Mouse (Mus musculus): ENCODE measurements around the gene Olfr974. TPM values are rescaled to one million over a fixed set of nuclear protein-coding genes. Genes with fewer than 3 reads are reported as not detected.
"Not testable (repeated sequence)": the region's sequence is repeated elsewhere in the genome, so short reads cannot be mapped to it uniquely, and the experiment has no call there.

Olfr974 gene
- not detected for total RNA-seq (2021)
- long read RNA-seq, experiment 1: 0 reads
- long read RNA-seq, experiment 2: 0 reads

DNA sequence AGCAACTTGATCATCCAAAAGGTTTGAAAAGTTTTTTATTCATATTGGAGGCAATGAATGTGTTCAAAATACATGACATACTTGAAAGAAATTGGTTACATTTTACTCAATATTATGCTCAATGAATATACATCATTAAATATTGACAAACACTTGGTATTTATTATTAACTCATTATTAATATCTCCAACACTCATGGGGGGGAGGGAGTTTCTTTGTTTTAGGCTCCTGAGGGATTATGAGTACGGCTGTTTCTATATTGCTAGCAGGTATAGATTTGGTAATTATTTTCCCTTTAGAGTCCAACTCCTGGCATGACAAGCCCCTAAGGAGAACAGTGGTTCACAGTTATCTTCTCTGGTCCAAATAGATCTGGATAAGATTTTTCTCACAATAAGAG, at the start of gene Olfr974:
Gene Olfr974 (plus strand): TSS at position 301 of the 400 bp plus-strand sequence.
- no peak for DNase-seq (ENCODE audit: low spot score in 2 of 2)

DNA sequence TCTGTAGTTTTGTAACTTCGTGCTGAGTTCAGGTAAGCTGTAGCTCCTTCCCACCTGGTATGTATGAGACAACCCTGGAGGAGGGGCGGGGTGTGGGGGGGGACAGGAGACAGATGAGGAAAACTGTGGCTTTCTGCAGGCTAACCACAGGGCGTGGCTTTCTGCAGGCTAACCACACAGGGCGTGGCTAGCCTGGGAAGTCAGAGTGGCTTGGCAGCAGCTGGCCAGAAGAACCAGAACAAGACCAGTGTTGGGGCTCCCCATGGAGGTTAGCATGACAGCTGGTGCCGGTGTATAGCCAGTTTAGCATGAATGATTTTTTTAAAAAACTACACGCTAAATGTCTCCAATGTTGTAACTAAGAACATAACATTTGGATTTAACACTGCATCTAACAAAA, 32.2 kb upstream of the Olfr974 start:
- DNase-seq (ENCODE audit: low spot score in 2 of 2): no peak

DNA sequence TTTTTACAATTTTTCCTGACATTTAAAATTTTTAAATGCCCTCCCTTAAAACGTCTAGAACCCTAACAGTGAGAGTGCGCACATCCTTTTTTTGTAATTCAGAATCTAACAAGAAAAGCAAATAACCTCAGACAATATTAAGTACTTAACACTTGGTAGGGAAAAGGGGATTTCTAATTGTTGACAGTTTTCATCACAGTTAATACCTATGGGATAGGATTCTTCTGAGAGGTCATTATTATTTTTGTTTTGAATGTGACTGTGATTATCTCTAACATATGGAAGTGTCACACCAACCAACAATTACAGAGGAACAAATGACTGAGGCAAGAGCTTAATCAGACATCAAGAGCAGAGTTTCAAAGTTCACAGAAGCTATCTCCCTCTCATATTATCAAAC, 30.3 kb upstream of the Olfr974 start, which contains the start of gene Olfr229:
Gene Olfr229 (plus strand): TSS at position 301 of the 400 bp plus-strand sequence.
- DNase-seq (ENCODE audit: low spot score in 2 of 2): no peak

DNA sequence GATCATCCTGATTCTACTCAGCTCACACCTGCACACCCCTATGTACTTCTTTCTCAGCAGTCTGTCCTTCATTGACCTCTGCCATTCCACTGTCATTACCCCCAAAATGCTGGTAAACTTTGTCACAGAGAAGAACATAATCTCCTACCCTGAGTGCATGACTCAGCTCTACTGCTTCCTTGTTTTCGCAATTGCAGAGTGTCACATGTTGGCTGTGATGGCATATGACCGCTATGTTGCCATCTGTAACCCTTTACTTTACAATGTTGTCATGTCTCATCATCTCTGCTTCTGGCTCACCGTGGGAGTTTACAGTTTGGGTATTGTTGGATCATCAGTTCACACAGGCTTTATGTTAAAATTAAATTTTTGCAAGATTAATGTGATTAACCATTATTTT, 27.4 kb upstream of the Olfr974 start:
- DNase-seq (ENCODE audit: low spot score in 2 of 2): no peak

DNA sequence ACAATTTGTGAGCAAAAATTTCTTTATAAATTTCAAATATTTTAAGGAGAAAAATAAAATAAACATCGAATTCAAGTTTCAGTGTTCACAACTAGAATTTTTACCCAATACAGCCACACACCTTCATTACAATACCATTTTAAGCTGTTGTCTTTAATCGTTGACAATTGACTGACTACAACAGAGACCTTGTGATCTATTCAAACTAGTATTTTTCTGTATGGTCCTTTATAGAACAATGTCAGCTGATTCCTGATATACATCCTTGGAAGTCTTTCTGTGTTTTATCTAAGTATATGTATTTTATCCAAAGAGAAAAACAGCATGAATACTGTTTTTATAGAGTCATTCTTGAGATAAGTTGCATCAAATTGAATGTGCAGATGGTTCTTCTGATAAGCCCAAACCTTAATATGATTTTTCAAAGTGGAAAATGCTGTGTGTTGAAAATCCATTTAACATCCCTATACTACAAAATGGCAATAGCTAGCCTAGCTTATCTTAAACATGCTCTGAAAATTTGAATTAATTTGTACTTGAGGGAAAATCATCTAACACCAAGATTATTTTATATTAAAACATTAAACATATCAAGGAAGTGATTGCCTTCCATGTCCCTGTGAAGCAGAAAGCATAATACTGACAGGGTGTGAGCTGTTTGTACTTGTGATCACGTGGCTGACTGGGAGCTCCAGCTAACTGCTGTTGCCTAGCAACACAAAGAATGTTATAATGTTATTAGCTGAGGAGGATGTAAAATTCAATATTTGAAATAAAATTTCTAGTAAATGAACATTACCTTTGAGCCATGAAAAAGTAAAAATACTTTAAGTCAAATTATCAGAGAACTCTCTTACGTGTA, 9.1 kb upstream of the Olfr974 start:
- DNase-seq (ENCODE audit: low spot score in 2 of 2): not testable (repeated sequence)

DNA sequence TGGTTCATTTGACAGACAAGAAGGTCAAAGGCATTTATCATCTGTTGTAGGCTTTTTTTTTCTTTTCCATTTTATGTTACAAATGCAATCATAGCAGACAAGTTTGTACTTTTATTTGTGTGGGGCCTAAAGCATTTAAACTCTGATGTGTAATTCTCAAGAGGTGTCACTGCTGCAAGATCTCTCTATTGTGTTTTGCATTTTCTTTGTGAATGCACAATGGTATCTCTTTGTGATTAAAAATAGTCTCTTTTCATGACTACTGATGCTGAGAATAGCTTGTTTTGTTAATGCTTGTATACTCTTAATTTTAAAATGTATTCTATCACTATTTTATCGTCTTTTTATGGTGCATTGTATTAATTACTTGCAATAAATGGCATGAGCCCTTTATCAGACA, 8.5 kb upstream of the Olfr974 start:
- not testable (repeated sequence) for DNase-seq (ENCODE audit: low spot score in 2 of 2)

DNA sequence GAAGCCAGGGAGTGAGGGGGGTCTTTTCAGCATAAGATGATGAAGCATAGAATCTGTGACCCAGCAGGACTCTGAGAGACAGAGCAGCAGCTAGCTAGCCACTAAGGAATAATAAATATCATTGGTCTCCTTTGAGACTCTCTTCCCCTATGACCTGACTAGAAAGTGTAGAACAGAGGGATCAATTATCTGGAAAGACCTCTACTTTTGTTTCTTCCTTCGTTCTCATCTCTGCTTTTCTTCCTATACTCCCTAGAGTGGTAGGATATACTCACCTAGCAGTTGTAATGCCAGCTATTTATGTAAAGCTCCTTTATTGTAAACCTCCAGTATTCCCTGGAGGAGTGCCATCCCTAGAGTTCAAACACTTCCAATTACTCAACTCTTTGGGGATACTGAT, 14.6 kb downstream of the Olfr974 start, which contains the start of gene Olfr975:
Gene Olfr975 (minus strand): TSS at position 101 of the 400 bp plus-strand sequence.
- DNase-seq (ENCODE audit: low spot score in 2 of 2): no peak

DNA sequence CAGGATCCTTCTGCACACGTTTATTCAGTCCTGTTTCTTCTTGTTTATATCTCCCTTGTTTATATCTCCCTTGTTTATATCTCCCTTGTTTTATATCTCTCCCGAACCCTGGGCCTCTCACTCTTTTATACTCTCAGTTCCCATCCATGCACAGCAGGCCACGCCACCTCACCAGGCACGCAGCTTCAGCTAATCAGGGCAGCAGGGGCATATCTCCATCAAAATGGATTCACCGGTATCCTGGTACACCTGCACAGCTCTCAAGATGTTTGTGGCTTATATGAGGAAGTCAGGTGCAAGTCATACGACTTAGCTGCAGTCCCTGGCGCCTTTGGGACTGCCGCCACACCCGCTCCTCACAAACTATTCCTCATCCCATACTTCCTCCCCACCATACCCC, 23.7 kb downstream of the Olfr974 start, which contains the start of gene Olfr976:
Gene Olfr976 (minus strand): TSS at position 101 of the 400 bp plus-strand sequence.
- not testable (repeated sequence) for DNase-seq (ENCODE audit: low spot score in 2 of 2)

DNA sequence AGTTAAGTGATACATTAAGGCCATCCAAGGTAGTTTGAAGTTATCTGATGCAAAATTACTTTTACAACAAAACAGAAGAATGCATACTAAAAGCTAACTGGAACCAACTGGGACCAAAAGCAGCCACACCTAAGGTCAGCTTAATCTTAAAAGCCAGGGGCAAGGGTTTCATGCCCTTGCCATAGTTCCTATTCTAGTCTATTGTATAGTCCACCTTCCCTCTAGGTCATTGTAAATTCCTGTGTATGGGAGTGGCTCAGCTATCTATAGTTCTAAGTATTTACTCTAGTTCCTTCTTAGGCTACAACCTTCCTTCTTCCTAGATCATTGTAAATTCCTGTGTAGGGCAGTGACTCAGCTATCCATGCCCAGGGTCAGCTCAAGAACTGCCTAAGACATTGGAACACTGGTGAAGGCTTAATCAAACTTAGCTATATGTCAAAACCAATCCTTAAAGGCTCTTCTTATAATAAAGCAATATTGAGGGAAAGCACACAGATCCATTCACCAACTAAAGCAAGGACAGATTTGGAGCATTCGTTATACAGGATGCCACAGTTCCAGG, 39.4 kb downstream of the Olfr974 start:
- DNase-seq (ENCODE audit: low spot score in 2 of 2): not testable (repeated sequence)

DNA sequence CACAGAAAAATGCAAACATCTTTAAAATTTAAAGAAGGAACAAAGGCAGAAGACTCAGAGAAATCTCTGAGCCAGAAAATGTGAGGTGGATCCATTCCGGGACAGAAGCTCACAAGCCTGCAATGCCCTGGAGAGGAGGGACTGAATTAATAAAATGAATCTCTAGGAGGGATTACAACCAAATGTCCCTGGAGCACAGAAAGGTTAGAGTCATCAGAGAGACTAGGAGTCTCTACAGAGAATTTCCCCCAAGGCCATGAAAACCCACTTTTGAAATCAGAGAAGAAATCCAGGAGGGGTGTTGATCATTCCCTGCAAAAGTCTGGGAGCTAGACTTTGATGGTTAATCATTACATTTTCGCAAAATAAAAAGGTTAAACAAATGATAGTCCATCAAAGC, 54.5 kb downstream of the Olfr974 start, which contains the start of gene Olfr978:
Gene Olfr978 (plus strand): TSS at position 301 of the 400 bp plus-strand sequence.
- no peak for DNase-seq (ENCODE audit: low spot score in 2 of 2)

Other genes starting within 250 kb of the Olfr974 start
- not detected for gene Olfr149, start 230.4 kb upstream of the Olfr974 start, total RNA-seq (2021)
- gene Olfr965, start 226.1 kb upstream of the Olfr974 start, total RNA-seq (2021): not detected
- gene Olfr150, start 206.5 kb upstream of the Olfr974 start, total RNA-seq (2021): not detected
- gene Olfr967, start 191.3 kb upstream of the Olfr974 start, total RNA-seq (2021): not detected
- gene Olfr968, start 154.2 kb upstream of the Olfr974 start, total RNA-seq (2021): not detected
- gene Olfr969, start 146.6 kb upstream of the Olfr974 start, total RNA-seq (2021): not detected
- not detected for gene Olfr970, start 128.6 kb upstream of the Olfr974 start, total RNA-seq (2021)
- gene Olfr971, start 100.6 kb upstream of the Olfr974 start, total RNA-seq (2021): not detected
- gene Olfr972, start 71.1 kb upstream of the Olfr974 start, total RNA-seq (2021): not detected
- gene Olfr229, start 30.2 kb upstream of the Olfr974 start, total RNA-seq (2021): not detected
- gene Olfr975, start 14.5 kb downstream of the Olfr974 start, total RNA-seq (2021): not detected
- not detected for gene Olfr976, start 23.6 kb downstream of the Olfr974 start, total RNA-seq (2021)
- not detected for gene Olfr978, start 54.6 kb downstream of the Olfr974 start, total RNA-seq (2021)
- not detected for gene Olfr979, start 66.0 kb downstream of the Olfr974 start, total RNA-seq (2021)
- not detected for gene Olfr980, start 72.1 kb downstream of the Olfr974 start, total RNA-seq (2021)
- not detected for gene Olfr981, start 84.0 kb downstream of the Olfr974 start, total RNA-seq (2021)
- not detected for gene Olfr982, start 136.3 kb downstream of the Olfr974 start, total RNA-seq (2021)
- not detected for gene Olfr983, start 156.1 kb downstream of the Olfr974 start, total RNA-seq (2021)
- not detected for gene Olfr984, start 176.7 kb downstream of the Olfr974 start, total RNA-seq (2021)
- not detected for gene Olfr985, start 192.7 kb downstream of the Olfr974 start, total RNA-seq (2021)
- gene Tmem225, start 210.6 kb downstream of the Olfr974 start, total RNA-seq (2021): not detected
- not detected for gene Olfr986, start 243.4 kb downstream of the Olfr974 start, total RNA-seq (2021)

Measured in adrenal gland, adult 18-20 months (tissue).